Comparison of ENCODE assay signal across 1 mouse cellular context in genomic region chr5:45844723-45845122, GRCm38 (mm10).
TF ChIP-seq lines count a peak whose summit lies in the region.

No protein-coding gene starts in this region.

TF ChIP-seq in MEL, 35 proteins besides CTCF, POLR2A, EP300 and RAD21 (continued from another document):
- no peak for TF ChIP-seq E2F4 (IDR thresholded peaks at IDR 0.05; ENCODE audit: borderline replicate concordance, low read depth, low read length)
